Mouse (Mus musculus) embryonic facial prominence, embryonic 11.5 days (tissue): ENCODE measurements at regions not wholly inside any gene's neighbourhood (a gene's known extent, or its start where the extent isn't known, plus 50 kb on each side); places are given as distances from the start of the nearest gene placed in this dataset.

Experiments used
- ATAC-seq: fragments of 200-750 bp; cut with Nextera tagmentation; replicated peaks from 2 replicates; pipeline ENCODE4 v1.8.0; 2017; ENCODE audit warnings: low read depth; ENCODE audit not compliant: insufficient number of reproducible peaks, low FRiP score, low TSS enrichment
- DNase-seq: peaks from one replicate; pipeline ENCODE4 v3.0.0-alpha.2; 2015; ENCODE audit warnings: low spot score
- H3K27ac ChIP-seq: fragments of 300-500 bp; sonication (generic); replicated peaks from 2 replicates; pipeline ENCODE4 v1.5.1; 2014; ENCODE audit warnings: mild to moderate bottlenecking, low read depth, low read length, control low read depth
- H3K27me3 ChIP-seq: fragments of 300-500 bp; sonication (generic); 2 replicates; pipeline ENCODE4 v1.6.1; 2014; ENCODE audit warnings: mild to moderate bottlenecking, low read length, moderate library complexity, mixed read lengths; ENCODE audit not compliant: control insufficient read depth, insufficient read depth
- H3K36me3 ChIP-seq: fragments of 300-500 bp; sonication (generic); replicated peaks from 2 replicates; pipeline ENCODE4 v1.6.1; 2014; ENCODE audit warnings: low read depth, mild to moderate bottlenecking, low read length, moderate library complexity, mixed read lengths; ENCODE audit not compliant: control insufficient read depth, insufficient read depth
- H3K4me1 ChIP-seq: fragments of 300-500 bp; sonication (generic); 2 replicates; pipeline ENCODE4 v1.6.1; 2014; ENCODE audit warnings: low read length, mixed read lengths; ENCODE audit not compliant: control insufficient read depth, insufficient read depth
- H3K4me2 ChIP-seq: fragments of 300-500 bp; sonication (generic); 2 replicates; pipeline ENCODE4 v1.6.1; 2014; ENCODE audit warnings: low read depth, mild to moderate bottlenecking, control low read depth, low read length, moderate library complexity
- H3K4me3 ChIP-seq: fragments of 300-500 bp; sonication (generic); 2 replicates; pipeline ENCODE4 v1.5.1; 2014; ENCODE audit warnings: low read depth, low read length, control low read depth
- H3K9ac ChIP-seq: fragments of 300-500 bp; sonication (generic); replicated peaks from 2 replicates; pipeline ENCODE4 v1.6.1; 2014; ENCODE audit warnings: mild to moderate bottlenecking, control low read depth, low read length
- H3K9me3 ChIP-seq: fragments of 300-500 bp; sonication (generic); replicated peaks from 2 replicates; pipeline ENCODE4 v1.6.1; 2016; ENCODE audit warnings: mild to moderate bottlenecking, low read length, inconsistent platforms, mixed read lengths; ENCODE audit not compliant: control insufficient read depth
- WGBS: fragments of 180-500 bp; shearing (Covaris S2); extraction: QIAGEN DNeasy Blood & Tissue Kit; methylation state at CpG from one replicate; pipeline ENCODE4 v1.1.7; 2014; 5-methylcytosine and 5-hydroxymethylcytosine counted together

DNA sequence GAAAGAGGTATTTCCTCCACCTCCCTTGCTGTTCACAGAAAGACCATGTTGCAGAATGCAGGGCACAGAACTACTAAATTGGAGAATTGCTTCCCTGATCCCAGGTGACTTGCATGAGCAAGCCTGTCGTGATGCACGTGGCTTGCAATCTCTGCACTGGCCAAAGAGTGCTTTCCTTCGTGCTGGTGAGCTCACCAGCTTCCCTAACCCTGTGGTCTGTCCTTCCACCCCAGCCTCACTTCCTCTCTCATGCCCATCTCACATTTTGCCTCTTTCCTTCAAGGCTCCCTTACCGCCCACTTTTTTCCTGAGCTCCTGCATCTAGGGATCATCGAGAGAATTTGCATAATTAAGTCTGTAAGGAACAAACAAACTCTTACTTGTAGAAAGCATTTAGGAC, 102.7 kb upstream of the Zeb2 start:
- no peaks in the 10 kb centered on the region for H3K4me1 ChIP-seq
- DNase-seq: no peak
- no peak overlapping the region for H3K9ac ChIP-seq
- H3K27ac ChIP-seq: no peak overlapping the region
- H3K4me3 ChIP-seq: no peak overlapping the region
- no peak for ATAC-seq
- no peaks in the 10 kb centered on the region for H3K27me3 ChIP-seq
- H3K9me3 ChIP-seq: no peaks in the 10 kb centered on the region
- H3K36me3 ChIP-seq: no peaks in the 10 kb centered on the region
- 49% methylated on average over 5 of the region's 5 CpGs for WGBS
- H3K4me2 ChIP-seq: no peak overlapping the region

DNA sequence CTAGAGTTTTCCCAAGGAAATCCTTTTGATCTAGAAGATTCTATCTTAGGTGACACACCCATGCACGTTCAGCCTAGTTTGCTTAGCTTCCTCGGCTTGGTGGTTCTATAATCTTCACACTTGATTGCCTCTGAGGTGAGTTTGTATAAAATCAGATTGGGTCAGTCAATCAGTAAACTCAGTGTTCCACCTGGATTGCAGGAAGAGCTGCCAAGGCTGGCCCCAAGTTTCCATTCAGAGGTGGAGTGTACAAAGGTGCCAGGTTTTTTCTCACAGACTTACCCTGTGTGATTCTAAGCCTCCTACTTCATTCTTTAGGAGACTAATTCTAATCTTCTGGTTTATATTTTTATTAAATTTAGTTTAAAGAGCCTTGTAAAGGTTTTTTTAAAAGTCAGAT, 95.6 kb upstream of the Zeb2 start:
- ATAC-seq (no peak), DNase-seq (no peak)
- Histone ChIP-seq H3K27me3 (no peaks in the 10 kb centered on the region), H3K4me2 (no peak overlapping the region), H3K4me1 (no peaks in the 10 kb centered on the region), H3K27ac (no peak overlapping the region), H3K9me3 (no peaks in the 10 kb centered on the region), H3K36me3 (no peaks in the 10 kb centered on the region), H3K9ac (no peak overlapping the region), H3K4me3 (no peak overlapping the region)
- 81% methylated on average over 2 of the region's 2 CpGs for WGBS

DNA sequence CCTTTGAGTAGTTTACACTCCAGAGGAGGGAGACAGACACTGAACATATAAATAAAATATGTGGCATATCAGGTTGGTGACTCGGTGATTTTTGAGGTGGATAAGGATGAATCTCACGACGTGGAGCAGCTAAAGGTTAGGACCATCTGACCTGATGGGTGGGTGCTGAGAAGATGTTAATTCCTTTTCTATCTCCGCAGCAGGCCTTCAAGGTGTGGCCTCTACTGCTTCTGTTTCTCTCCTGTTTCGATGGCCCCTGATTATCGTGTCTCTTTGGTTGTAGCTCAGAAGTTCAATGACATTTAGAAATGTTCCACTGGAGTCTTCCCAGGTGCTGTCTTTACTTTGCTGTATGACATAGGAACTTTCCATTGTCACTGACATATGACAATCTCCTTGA, 91.3 kb upstream of the Zeb2 start:
- no peak for DNase-seq
- Histone ChIP-seq H3K36me3 (no peaks in the 10 kb centered on the region), H3K4me3 (no peak overlapping the region), H3K27ac (no peak overlapping the region), H3K27me3 (no peaks in the 10 kb centered on the region), H3K4me2 (no peak overlapping the region), H3K9me3 (no peaks in the 10 kb centered on the region), H3K9ac (no peak overlapping the region), H3K4me1 (no peaks in the 10 kb centered on the region)
- 88% methylated on average over 6 of the region's 6 CpGs for WGBS
- ATAC-seq: no peak

DNA sequence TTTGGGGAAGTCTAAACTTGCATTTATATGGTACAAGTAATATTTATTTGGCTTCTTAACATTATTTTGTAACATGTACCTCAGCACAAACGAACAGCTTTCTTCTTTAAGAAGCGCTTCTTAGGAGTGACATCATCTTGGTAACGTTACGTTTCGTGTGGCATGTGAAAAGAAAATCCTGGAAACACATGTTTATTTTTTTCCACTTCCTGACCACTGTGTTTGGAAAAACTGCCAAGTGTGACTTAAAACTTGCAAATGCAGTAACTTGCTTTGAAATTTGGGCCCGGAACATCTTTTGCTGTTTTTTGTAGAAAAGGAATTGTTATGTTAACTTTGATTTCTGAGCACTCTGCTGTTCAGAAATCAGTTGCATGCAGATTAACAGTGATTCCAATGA, 88.6 kb upstream of the Zeb2 start:
- Histone ChIP-seq H3K36me3 (no peaks in the 10 kb centered on the region), H3K4me3 (no peak overlapping the region), H3K4me2 (no peak overlapping the region), H3K27me3 (no peaks in the 10 kb centered on the region), H3K4me1 (no peaks in the 10 kb centered on the region), H3K27ac (no peak overlapping the region), H3K9ac (no peak overlapping the region), H3K9me3 (no peaks in the 10 kb centered on the region)
- ATAC-seq: no peak
- WGBS: 41% methylated on average over 6 of the region's 6 CpGs
- no peak for DNase-seq

DNA sequence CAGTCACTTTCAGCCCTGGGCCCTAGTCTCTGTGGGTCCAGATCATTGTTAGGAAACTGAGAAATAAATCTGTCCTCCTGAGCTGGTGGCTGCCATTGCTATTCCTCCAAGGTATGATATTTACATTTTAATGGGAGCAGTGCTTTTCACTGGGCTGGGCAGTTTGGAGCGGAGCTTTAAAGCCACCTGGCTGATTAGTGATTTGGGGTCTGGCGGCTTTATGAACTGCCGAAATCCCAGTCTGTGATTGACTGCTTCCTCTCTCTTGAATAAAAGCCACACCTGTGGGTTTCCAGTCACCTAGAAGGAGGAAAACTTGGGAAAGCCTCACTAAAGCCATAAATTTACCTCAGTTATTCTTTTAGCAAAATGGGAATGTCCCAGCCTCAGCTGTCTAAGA, 88.0 kb upstream of the Zeb2 start:
- Histone ChIP-seq H3K9me3 (no peaks in the 10 kb centered on the region), H3K9ac (no peak overlapping the region), H3K4me1 (no peaks in the 10 kb centered on the region), H3K36me3 (no peaks in the 10 kb centered on the region), H3K27ac (no peak overlapping the region), H3K4me3 (no peak overlapping the region), H3K4me2 (no peak overlapping the region), H3K27me3 (no peaks in the 10 kb centered on the region)
- DNase-seq (no peak), ATAC-seq (no peak)
- WGBS: 45% methylated on average over 3 of the region's 3 CpGs

DNA sequence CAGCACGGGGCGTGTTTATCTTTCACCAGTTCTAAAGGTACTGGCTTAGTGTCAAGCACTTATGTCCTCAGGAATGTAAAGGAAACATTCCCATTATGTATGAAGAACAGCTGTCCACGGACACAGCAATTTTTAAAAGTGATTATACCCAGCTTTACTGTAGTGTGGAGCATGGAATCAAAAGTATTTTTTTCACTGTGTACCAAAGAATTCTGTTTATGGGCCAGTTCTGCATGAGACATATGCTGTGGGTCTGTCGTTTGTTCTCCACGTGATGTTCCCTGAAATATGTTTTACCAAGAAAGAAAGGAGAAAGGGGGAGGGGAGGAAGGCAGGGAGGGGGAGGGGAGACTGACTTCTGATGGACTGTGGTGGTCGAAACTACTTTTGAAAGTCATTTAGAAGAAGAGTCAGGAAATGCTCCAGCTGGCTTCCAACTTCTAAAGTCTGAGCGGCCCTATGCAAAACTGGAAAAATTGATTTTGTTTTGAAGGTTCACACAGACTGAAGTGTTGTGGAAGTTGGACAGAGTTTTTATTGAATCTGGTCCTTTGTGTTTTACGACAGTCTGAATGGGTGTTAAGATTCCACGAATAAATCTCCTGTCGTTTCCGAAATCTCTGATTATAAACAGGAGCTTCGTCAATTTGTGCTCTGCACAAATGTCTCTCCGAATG, 80.9 kb upstream of the Zeb2 start:
- ATAC-seq (no peak), DNase-seq (no peak)
- H3K27me3 ChIP-seq: no peaks in the 10 kb centered on the region
- H3K27ac ChIP-seq: no peak overlapping the region
- no peaks in the 10 kb centered on the region for H3K9me3 ChIP-seq
- no peak overlapping the region for H3K4me3 ChIP-seq
- H3K4me2 ChIP-seq: no peak overlapping the region
- 78% methylated on average over 13 of the region's 13 CpGs for WGBS
- H3K9ac ChIP-seq: no peak overlapping the region
- H3K36me3 ChIP-seq: no peaks in the 10 kb centered on the region
- H3K4me1 ChIP-seq: no peaks in the 10 kb centered on the region

DNA sequence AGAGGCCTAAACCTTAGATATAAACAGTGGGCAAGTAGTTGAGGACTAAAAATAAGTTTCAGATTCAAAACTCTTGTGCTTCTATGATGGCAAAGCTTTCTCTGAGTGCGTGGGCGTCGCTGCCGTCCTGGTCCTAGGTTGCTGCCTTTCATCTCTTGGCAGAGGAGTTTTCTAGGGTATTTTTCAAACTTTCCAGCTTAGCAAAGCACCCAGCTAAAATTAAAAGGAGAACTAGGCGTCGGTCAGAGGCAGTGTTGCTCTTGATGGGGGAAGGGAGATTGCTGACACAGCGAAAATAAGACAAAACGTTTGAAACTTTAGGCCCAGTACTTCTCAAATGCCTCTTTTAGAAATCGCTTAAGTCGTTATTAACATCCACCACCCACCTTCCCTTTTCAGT, 80.1 kb upstream of the Zeb2 start:
- no peaks in the 10 kb centered on the region for H3K27me3 ChIP-seq
- no peak overlapping the region for H3K4me3 ChIP-seq
- H3K9me3 ChIP-seq: no peaks in the 10 kb centered on the region
- no peak for ATAC-seq
- no peak overlapping the region for H3K9ac ChIP-seq
- no peak for DNase-seq
- H3K36me3 ChIP-seq: no peaks in the 10 kb centered on the region
- no peak overlapping the region for H3K4me2 ChIP-seq
- no peaks in the 10 kb centered on the region for H3K4me1 ChIP-seq
- no peak overlapping the region for H3K27ac ChIP-seq
- WGBS: 83% methylated on average over 10 of the region's 10 CpGs

DNA sequence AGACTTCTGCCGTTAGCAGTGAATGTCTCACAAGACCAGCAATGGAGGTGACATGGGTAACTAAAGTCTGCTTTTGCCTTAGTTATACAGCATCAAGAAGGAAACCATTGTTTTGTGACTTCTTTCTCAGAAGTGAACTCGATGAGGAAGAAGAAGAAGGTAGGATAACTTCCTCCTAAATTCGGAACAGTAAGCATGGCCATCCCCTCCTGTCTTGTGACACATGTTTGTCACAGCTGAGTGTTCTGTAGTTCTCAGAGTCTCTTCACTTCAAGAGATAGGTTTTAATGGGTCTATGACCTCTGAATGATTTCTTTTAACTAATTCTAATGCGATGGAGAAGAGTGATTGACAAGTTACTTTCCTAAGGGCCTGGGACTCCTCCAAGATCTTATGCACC, 79.3 kb upstream of the Zeb2 start:
- Histone ChIP-seq H3K27me3 (no peaks in the 10 kb centered on the region), H3K9ac (no peak overlapping the region), H3K36me3 (no peaks in the 10 kb centered on the region), H3K4me3 (no peak overlapping the region), H3K27ac (no peak overlapping the region), H3K4me2 (no peak overlapping the region), H3K9me3 (no peaks in the 10 kb centered on the region), H3K4me1 (no peaks in the 10 kb centered on the region)
- WGBS: 86% methylated on average over 4 of the region's 4 CpGs
- DNase-seq (no peak), ATAC-seq (no peak)
